Mouse (Mus musculus): ENCODE measurements around the gene Olfr1013.

DNA sequence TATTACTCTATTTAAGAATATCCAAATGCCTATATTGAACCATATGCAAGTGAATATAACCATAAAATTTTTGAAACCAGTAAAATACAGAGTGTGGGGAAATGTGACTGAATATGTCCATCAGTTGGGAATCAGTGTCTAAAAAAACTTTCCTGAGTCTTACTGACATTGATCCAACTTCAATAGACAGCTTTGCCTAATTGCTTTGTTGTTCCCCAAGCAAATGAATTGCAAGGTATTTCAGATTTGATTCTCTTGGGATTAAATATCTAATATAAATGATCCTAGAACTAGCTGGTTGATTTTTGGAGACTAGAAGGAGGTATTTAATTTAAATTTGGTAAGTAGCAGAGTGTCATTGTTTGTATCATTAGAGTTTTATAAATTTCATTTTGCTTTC lies 5.5 kb downstream of the Olfr1013 start, which contains the start of gene Olfr1014:
- TF ChIP-seq CTCF (IDR thresholded peaks at IDR 0.05; ENCODE audit: extremely low read depth, insufficient read length, insufficient replicate concordance, low read depth, low read length) (no peak), POLR2A (IDR thresholded peaks at IDR 0.05; ENCODE audit: low read depth, low read length) (no peak)

Data from small intestine, adult 2 months (tissue).